Mouse (Mus musculus) left cerebral cortex, adult 2 months (tissue): ENCODE measurements at regions not wholly inside any gene's neighbourhood (a gene's known extent, or its start where the extent isn't known, plus 50 kb on each side); places are given as distances from the start of the nearest gene placed in this dataset.

Experiments
- DNase-seq, 2 experiments: peaks; one replicate each; pipeline ENCODE4 v3.0.0; 2021 to 2022; ENCODE audit warnings: low spot score in 2 of 2, mixed read lengths in 1 of 2; ENCODE audit errors: extremely low spot score in 1 of 2
- H3K27ac ChIP-seq: fragments of 200-600 bp; 2 replicates; pipeline ENCODE4 v1.8.1; 2022
- H3K4me3 ChIP-seq: fragments of 200-600 bp; 2 replicates; pipeline ENCODE4 v1.8.1; 2022
- CTCF ChIP-seq: fragments of 200-600 bp; IDR thresholded peaks from 2 replicates; pipeline ENCODE4 v1.8.1; 2022; ENCODE audit warnings: antibody characterized with exemption, mild to moderate bottlenecking, moderate library complexity
- intact Hi-C: fragments of 180-260 bp; cut with DNase I; formaldehyde crosslinking; loops from one replicate; pipeline ENCODE4 v1.15.1; 2025

DNA sequence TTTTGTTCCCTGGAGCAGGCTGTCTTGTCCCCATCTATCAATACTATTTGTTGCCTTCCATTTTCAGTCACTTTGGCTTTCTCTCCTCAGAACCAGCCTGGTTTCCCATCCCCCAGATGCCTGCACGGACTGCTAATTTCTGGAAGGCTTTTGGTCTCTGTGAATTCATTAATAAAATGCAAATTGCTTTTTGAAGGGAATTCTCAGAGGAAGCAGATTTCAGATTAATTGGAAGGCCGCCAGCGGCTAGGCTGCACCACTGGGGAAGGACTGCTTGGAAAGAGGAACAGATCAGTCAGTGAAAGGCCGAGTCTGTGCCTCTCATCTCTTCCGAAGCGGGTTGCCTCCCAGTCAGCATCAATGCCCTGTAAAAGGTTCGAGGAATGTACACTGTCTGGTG is 73.8 kb downstream of the Gpr6 start:
- peak in 1 of 2 experiments; percentile 50 for DNase-seq
- no peak overlapping the region for H3K27ac ChIP-seq
- no peak overlapping the region for H3K4me3 ChIP-seq
- intact Hi-C loops: no loop called here
- TF ChIP-seq CTCF: no peak

DNA sequence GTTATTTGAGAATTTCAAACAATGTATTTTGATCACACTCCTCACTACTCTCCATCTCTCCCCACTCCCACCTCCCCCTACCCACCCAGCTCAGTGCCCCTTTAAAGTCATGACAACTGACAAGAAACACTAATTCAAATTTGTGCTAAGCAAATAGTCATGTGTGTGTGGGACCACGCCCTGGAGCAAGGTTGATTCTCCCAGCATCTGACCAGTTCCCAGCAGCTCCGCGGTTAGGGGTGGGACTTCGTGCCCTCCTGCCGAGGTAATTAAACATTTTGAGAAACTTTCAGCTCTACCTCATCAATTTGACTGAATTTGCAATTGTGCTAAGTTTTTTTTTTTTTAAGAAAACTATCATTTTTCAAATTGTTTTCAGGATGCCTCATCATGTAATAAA is 74.5 kb downstream of the Gpr6 start:
- H3K27ac ChIP-seq: no peak overlapping the region

More for the DNA sequence above, 74.5 kb downstream of the Gpr6 start:
- no peak overlapping the region for H3K4me3 ChIP-seq
- no peak for TF ChIP-seq CTCF
- no peak for DNase-seq
- intact Hi-C loops: no loop called here
